Mouse (Mus musculus) cerebellum, adult 2 months (tissue): ENCODE data around the gene Ppp1r37.

Experiments
- CTCF ChIP-seq: fragments of 200-500 bp; IDR thresholded peaks from 2 replicates; pipeline ENCODE4 v1.5.1; 2011; ENCODE audit warnings: low read depth, mild to moderate bottlenecking, control low read depth, low read length, moderate library complexity, borderline replicate concordance; ENCODE audit not compliant: insufficient read depth
- POLR2A ChIP-seq: fragments of 200-500 bp; IDR thresholded peaks from 2 replicates; pipeline ENCODE4 v1.6.1; 2011; ENCODE audit warnings: low read length, control low read depth, borderline replicate concordance; ENCODE audit not compliant: insufficient read depth

DNA sequence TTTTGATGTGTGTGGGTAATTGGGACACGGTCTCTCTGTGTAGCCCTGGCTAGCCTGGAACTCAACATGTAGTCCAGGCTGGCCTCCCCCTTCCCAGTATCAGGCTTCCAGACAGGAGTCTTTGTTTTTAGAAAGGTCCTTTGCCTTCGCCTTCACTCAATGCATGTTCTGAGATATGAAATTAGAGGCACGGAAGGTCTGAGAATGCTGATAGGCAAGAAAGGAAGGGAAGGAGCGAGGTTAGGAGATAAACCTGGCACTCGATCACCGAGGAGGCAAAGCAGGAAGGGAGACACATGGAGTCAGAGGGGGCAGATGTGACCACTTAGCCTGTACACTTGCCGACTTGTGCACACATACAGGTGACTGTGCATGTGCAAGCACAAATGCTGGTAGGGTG lies 76.3 kb downstream of the Ppp1r37 start:
- no peak for TF ChIP-seq CTCF
- TF ChIP-seq POLR2A: no peak
